Mouse (Mus musculus): ENCODE data around the gene H2afz. TPM values are rescaled to one million over a fixed set of nuclear protein-coding genes. Genes with fewer than 3 reads are reported as not detected.

The H2afz gene
- polyA plus RNA-seq, 1 experiment from 2014 or later: 2,789 TPM

Other genes starting within 250 kb of the H2afz start
- 8.3 and 8.6 TPM in 2 replicates for gene Ddit4l, start 242.9 kb upstream of the H2afz start, polyA plus RNA-seq (2014; fragmentation: Nextera tagmentation; extraction: Ambion mirVana)
- not detected in 2 replicates for gene Gm21962, start 193.0 kb upstream of the H2afz start, polyA plus RNA-seq (2014; fragmentation: Nextera tagmentation; extraction: Ambion mirVana)
- 9.2 and 10.4 TPM in 2 replicates for gene Dnajb14, start 3.2 kb downstream of the H2afz start, polyA plus RNA-seq (2014; fragmentation: Nextera tagmentation; extraction: Ambion mirVana)
- gene Lamtor3, start 54.0 kb downstream of the H2afz start, polyA plus RNA-seq (2014; fragmentation: Nextera tagmentation; extraction: Ambion mirVana): 96.9 and 103 TPM in 2 replicates
- gene Dapp1, start 117.1 kb downstream of the H2afz start, polyA plus RNA-seq (2014; fragmentation: Nextera tagmentation; extraction: Ambion mirVana): 2.6 and 3.7 TPM in 2 replicates
- gene 1110002E22Rik, start 200.6 kb downstream of the H2afz start, polyA plus RNA-seq (2014; fragmentation: Nextera tagmentation; extraction: Ambion mirVana): 0.17 and 0.20 TPM in 2 replicates
- gene Gm5105, start 202.9 kb downstream of the H2afz start, polyA plus RNA-seq (2014; fragmentation: Nextera tagmentation; extraction: Ambion mirVana): not detected in 2 replicates

Data from hindbrain, embryonic 11.5 days (tissue).